Mouse (Mus musculus): Measurements from ENCODE around the gene Irak3. TPM values are rescaled to one million over a fixed set of nuclear protein-coding genes. Genes with fewer than 3 reads are reported as not detected.
"Not testable (repeated sequence)": the region's sequence is repeated elsewhere in the genome, so short reads cannot be mapped to it uniquely, and the experiment has no call there.

Irak3 gene
- polyA plus RNA-seq, 1 experiment, result 10.3 TPM

GRCm38 (mm10) chr10:120124801-120125464, 77.0 kb downstream of the Irak3 start:
- Histone ChIP-seq H3K4me1 (ENCODE audit: control insufficient read depth, insufficient read depth, low read length) (no peaks in the 10 kb centered on the region), H3K27ac (ENCODE audit: insufficient read depth, low read length) (no peak overlapping the region), H3K4me3 (ENCODE audit: low read depth, low read length) (no peak overlapping the region), H3K9me3 (replicated peaks; ENCODE audit: control insufficient read depth, insufficient read depth, low read length, poor library complexity, severe bottlenecking) (no peaks in the 10 kb centered on the region), H3K36me3 (ENCODE audit: control insufficient read depth, insufficient read depth, low read length, poor library complexity, severe bottlenecking) (no peaks in the 10 kb centered on the region), H3K9ac (ENCODE audit: low read depth, poor library complexity, severe bottlenecking) (no peak overlapping the region), H3K27me3 (ENCODE audit: control insufficient read depth, insufficient read depth, low read length, poor library complexity, severe bottlenecking) (no peaks in the 10 kb centered on the region)
- TF ChIP-seq POLR2A (IDR thresholded peaks at IDR 0.05; ENCODE audit: insufficient read depth, low read length) (no peak), CTCF (IDR thresholded peaks at IDR 0.05; ENCODE audit: low read depth, low read length) (peak; percentile 77)

GRCm38 (mm10) chr10:120123721-120124120, 78.2 kb downstream of the Irak3 start:
- Histone ChIP-seq H3K9me3 (replicated peaks; ENCODE audit: control insufficient read depth, insufficient read depth, low read length, poor library complexity, severe bottlenecking) (no peaks in the 10 kb centered on the region; the same call in 1 of the 2 replicates), H3K4me1 (ENCODE audit: control insufficient read depth, insufficient read depth, low read length) (no peaks in the 10 kb centered on the region), H3K27ac (ENCODE audit: insufficient read depth, low read length) (no peak overlapping the region), H3K4me3 (ENCODE audit: low read depth, low read length) (no peak overlapping the region), H3K9ac (ENCODE audit: low read depth, poor library complexity, severe bottlenecking) (no peak overlapping the region), H3K27me3 (ENCODE audit: control insufficient read depth, insufficient read depth, low read length, poor library complexity, severe bottlenecking) (no peaks in the 10 kb centered on the region), H3K36me3 (ENCODE audit: control insufficient read depth, insufficient read depth, low read length, poor library complexity, severe bottlenecking) (no peaks in the 10 kb centered on the region)
- TF ChIP-seq EP300 (IDR thresholded peaks at IDR 0.05; ENCODE audit: insufficient read depth, low read depth, low read length) (no peak), POLR2A (IDR thresholded peaks at IDR 0.05; ENCODE audit: insufficient read depth, low read length) (no peak), CTCF (IDR thresholded peaks at IDR 0.05; ENCODE audit: low read depth, low read length) (no peak)

GRCm38 (mm10) chr10:120115249-120115648, 86.7 kb downstream of the Irak3 start:
- Histone ChIP-seq H3K27ac (ENCODE audit: insufficient read depth, low read length) (peak overlapping the region; percentile 98), H3K9me3 (replicated peaks; ENCODE audit: control insufficient read depth, insufficient read depth, low read length, poor library complexity, severe bottlenecking) (no peaks in the 10 kb centered on the region; the same call in 1 of the 2 replicates), H3K27me3 (ENCODE audit: control insufficient read depth, insufficient read depth, low read length, poor library complexity, severe bottlenecking) (no peaks in the 10 kb centered on the region), H3K4me3 (ENCODE audit: low read depth, low read length) (no peak overlapping the region), H3K4me1 (ENCODE audit: control insufficient read depth, insufficient read depth, low read length) (no peaks in the 10 kb centered on the region), H3K36me3 (ENCODE audit: control insufficient read depth, insufficient read depth, low read length, poor library complexity, severe bottlenecking) (peaks cover 7% of the 10 kb centered on the region), H3K9ac (ENCODE audit: low read depth, poor library complexity, severe bottlenecking) (peak overlapping the region; percentile 46)
- TF ChIP-seq POLR2A (IDR thresholded peaks at IDR 0.05; ENCODE audit: insufficient read depth, low read length), result no peak

GRCm38 (mm10) chr10:120114493-120114892, 87.4 kb downstream of the Irak3 start:
- peak overlapping the region; percentile 98 for H3K27ac ChIP-seq (ENCODE audit: insufficient read depth, low read length)
- H3K9ac ChIP-seq (ENCODE audit: low read depth, poor library complexity, severe bottlenecking), result peak overlapping the region; percentile 46
- H3K4me1 ChIP-seq (ENCODE audit: control insufficient read depth, insufficient read depth, low read length), result no peaks in the 10 kb centered on the region
- peaks cover 12% of the 10 kb centered on the region for H3K36me3 ChIP-seq (ENCODE audit: control insufficient read depth, insufficient read depth, low read length, poor library complexity, severe bottlenecking)
- no peaks in the 10 kb centered on the region for H3K27me3 ChIP-seq (ENCODE audit: control insufficient read depth, insufficient read depth, low read length, poor library complexity, severe bottlenecking)
- no peaks in the 10 kb centered on the region for H3K9me3 ChIP-seq (replicated peaks; ENCODE audit: control insufficient read depth, insufficient read depth, low read length, poor library complexity, severe bottlenecking)
- no peak overlapping the region for H3K4me3 ChIP-seq (ENCODE audit: low read depth, low read length)
- TF ChIP-seq POLR2A (IDR thresholded peaks at IDR 0.05; ENCODE audit: insufficient read depth, low read length), result no peak
- peak; percentile 86 for TF ChIP-seq EP300 (IDR thresholded peaks at IDR 0.05; ENCODE audit: insufficient read depth, low read depth, low read length)
- no peak for TF ChIP-seq CTCF (IDR thresholded peaks at IDR 0.05; ENCODE audit: low read depth, low read length)

GRCm38 (mm10) chr10:120113980-120114379, 88.0 kb downstream of the Irak3 start:
- no peak for TF ChIP-seq EP300 (IDR thresholded peaks at IDR 0.05; ENCODE audit: insufficient read depth, low read depth, low read length)
- TF ChIP-seq CTCF (IDR thresholded peaks at IDR 0.05; ENCODE audit: low read depth, low read length), result no peak
- no peak for TF ChIP-seq POLR2A (IDR thresholded peaks at IDR 0.05; ENCODE audit: insufficient read depth, low read length)
- peak overlapping the region; percentile 95 for H3K27ac ChIP-seq (ENCODE audit: insufficient read depth, low read length)
- H3K36me3 ChIP-seq (ENCODE audit: control insufficient read depth, insufficient read depth, low read length, poor library complexity, severe bottlenecking), result peaks cover 15% of the 10 kb centered on the region
- no peaks in the 10 kb centered on the region for H3K9me3 ChIP-seq (replicated peaks; ENCODE audit: control insufficient read depth, insufficient read depth, low read length, poor library complexity, severe bottlenecking)
- H3K9ac ChIP-seq (ENCODE audit: low read depth, poor library complexity, severe bottlenecking), result 0 out of 2 replicates have a peak overlapping the region, but pooled peaks have one; percentile 30
- H3K4me3 ChIP-seq (ENCODE audit: low read depth, low read length), result no peak overlapping the region
- no peaks in the 10 kb centered on the region for H3K4me1 ChIP-seq (ENCODE audit: control insufficient read depth, insufficient read depth, low read length)
- H3K27me3 ChIP-seq (ENCODE audit: control insufficient read depth, insufficient read depth, low read length, poor library complexity, severe bottlenecking), result no peaks in the 10 kb centered on the region

GRCm38 (mm10) chr10:120113482-120113881, 88.4 kb downstream of the Irak3 start:
- peak overlapping the region; percentile 50 for H3K4me3 ChIP-seq (ENCODE audit: low read depth, low read length)
- peaks cover 19% of the 10 kb centered on the region for H3K36me3 ChIP-seq (ENCODE audit: control insufficient read depth, insufficient read depth, low read length, poor library complexity, severe bottlenecking)
- H3K9me3 ChIP-seq (replicated peaks; ENCODE audit: control insufficient read depth, insufficient read depth, low read length, poor library complexity, severe bottlenecking); H3K4me1 ChIP-seq (ENCODE audit: control insufficient read depth, insufficient read depth, low read length); H3K27me3 ChIP-seq (ENCODE audit: control insufficient read depth, insufficient read depth, low read length, poor library complexity, severe bottlenecking): not testable (repeated sequence)
- peak overlapping the region; percentile 95 for H3K27ac ChIP-seq (ENCODE audit: insufficient read depth, low read length)
- H3K9ac ChIP-seq (ENCODE audit: low read depth, poor library complexity, severe bottlenecking), result peak overlapping the region; percentile 56

Measured in ES-Bruce4 (cell line).